Mouse (Mus musculus) testis, postnatal 14 days (tissue): ENCODE results near the gene E330034G19Rik.
"Not testable (repeated sequence)": the region's sequence is repeated elsewhere in the genome, so short reads cannot be mapped to it uniquely, and the experiment has no call there.

Experiments used
- DNase-seq: peaks from one replicate; pipeline ENCODE4 v3.0.0; 2021; ENCODE audit warnings: low spot score

Gene E330034G19Rik

DNA sequence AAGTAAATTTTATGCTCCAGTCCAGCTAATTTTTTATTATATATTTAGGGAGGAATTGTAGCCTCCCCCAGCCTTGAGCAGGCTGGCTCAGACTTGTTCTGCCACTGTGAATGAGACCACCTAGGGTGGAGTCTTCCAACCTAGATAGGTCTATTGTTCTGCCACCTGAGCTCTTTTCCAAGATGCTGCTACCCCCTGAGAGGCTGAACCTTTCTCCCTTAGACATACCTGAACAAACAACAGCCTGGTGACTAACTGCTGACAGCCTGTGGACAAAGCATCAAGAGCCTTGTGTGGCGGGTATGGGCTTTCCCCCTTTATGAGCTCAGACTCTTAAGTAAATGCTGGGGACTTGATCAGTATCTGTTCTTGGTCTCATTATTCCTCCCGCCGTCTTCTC, 54.0 kb downstream of the E330034G19Rik start:
- DNase-seq, result not testable (repeated sequence)

GRCm38 (mm10) chr14:24358295-24358951, 65.4 kb downstream of the E330034G19Rik start:
- DNase-seq, result peak; percentile 46
